Mouse (Mus musculus) T-cell, adult 2 months (primary cell): ENCODE data around the gene B3galt4.
"Not testable (repeated sequence)": the region's sequence is repeated elsewhere in the genome, so short reads cannot be mapped to it uniquely, and the experiment has no call there.

Experiments
- DNase-seq: peaks from one replicate; pipeline ENCODE4 v3.0.0; 2022; ENCODE audit warnings: low spot score

B3galt4 gene

GRCm38 (mm10) chr17:33904835-33905234, 46.5 kb downstream of the B3galt4 start, which contains the start of gene Platr17:
Gene Platr17 (plus strand): TSS chr17:33905135.
- DNase-seq = not testable (repeated sequence)

GRCm38 (mm10) chr17:33903911-33904651, 47.2 kb downstream of the B3galt4 start:
- DNase-seq = not testable (repeated sequence)

GRCm38 (mm10) chr17:33902491-33902890, 48.8 kb downstream of the B3galt4 start:
- no peak for DNase-seq

GRCm38 (mm10) chr17:33902079-33902478, 49.2 kb downstream of the B3galt4 start:
- no peak for DNase-seq

DNA sequence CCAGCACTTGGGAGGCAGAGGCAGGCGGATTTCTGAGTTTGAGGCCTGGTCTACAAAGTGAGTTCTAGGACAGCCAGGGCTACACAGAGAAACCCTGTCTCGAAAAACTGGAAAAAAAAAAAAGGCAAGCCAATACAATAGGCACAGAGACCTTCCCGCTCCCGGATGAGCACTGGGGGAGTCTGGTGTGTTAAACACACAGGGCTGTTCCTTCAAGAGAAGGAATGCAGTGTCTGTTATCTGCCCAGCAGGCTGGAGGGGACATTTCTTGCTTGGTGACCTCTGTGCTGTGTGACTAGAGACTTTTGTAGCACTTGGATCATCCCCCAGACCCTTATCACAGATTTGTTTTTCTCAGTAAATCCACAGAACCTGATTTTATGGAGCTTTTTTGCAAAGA, 49.6 kb downstream of the B3galt4 start:
- DNase-seq = no peak

DNA sequence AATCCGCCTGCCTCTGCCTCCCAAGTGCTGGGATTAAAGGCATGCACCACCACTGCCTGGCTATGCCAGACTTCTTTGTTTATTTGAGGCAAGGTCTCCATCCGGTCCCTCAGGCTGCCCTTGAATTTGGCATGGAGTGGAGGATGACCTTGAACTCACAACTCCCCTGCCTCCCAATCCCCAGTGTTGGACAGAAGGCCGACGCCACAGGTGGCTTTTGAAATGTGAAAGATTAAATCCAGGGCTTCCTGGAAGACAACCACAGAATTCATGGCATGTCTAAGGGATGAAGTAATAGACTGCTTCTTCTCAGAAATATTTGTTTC, 50.3 kb downstream of the B3galt4 start:
- no peak for DNase-seq

DNA sequence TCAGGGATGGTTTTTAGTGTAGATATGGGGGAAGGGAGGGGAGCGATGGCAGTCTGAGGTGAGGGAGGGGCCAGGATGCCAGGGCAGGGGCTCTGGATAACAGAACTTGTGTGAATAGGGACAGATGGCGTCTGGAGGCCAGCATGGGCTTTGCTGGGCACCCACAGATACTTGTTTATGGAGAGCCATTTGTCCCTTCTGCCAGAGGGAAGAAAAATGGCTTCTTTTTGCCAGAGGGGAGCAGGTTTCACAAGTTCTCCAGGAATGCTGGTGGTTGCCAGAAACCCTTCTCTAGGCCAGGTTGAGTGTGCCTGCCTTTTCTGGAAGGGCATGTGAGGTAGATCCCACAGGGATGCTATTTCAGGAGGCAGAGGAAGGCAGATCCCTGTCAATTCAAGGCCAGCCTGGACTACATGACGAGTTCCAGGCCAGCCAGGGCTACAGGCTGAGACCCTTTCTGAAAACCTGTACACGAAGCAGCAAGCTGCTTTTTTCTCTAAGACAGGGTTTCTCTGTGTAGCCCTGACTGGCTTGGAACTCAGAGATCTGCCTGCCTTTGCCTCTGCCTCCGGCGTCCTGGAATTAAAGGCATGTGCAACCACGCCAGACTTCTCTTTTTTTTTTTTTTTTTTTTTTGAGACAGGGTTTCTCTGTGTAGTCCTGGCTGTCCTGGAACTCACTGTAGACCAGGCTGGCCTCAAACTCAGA, 50.9 kb downstream of the B3galt4 start:
- no peak for DNase-seq
